Mouse (Mus musculus) forebrain, embryonic 11.5 days (tissue): ENCODE measurements around the gene Eif2s2. TPM values are rescaled to one million over a fixed set of nuclear protein-coding genes. Genes with fewer than 3 reads are reported as not detected.
"Not testable (repeated sequence)": the region's sequence is repeated elsewhere in the genome, so short reads cannot be mapped to it uniquely, and the experiment has no call there.

Experiments used
- ATAC-seq: fragments of 200-750 bp; cut with Nextera tagmentation; replicated peaks from 2 replicates; pipeline ENCODE4 v1.8.0; 2017; ENCODE audit warnings: moderate TSS enrichment; ENCODE audit not compliant: low FRiP score
- DNase-seq: peaks from one replicate; pipeline ENCODE4 v3.0.0-alpha.2; 2017; ENCODE audit warnings: low spot score
- H3K27ac ChIP-seq: fragments of 300-500 bp; sonication (generic); 2 replicates; pipeline ENCODE4 v1.5.1; 2014; ENCODE audit warnings: low read depth, low read length
- H3K27me3 ChIP-seq: fragments of 300-500 bp; sonication (generic); 2 replicates; pipeline ENCODE4 v1.6.1; 2014; ENCODE audit warnings: mild to moderate bottlenecking, low read length, mixed read lengths; ENCODE audit not compliant: control insufficient read depth, insufficient read depth
- H3K36me3 ChIP-seq: fragments of 300-500 bp; sonication (generic); 2 replicates; pipeline ENCODE4 v1.6.1; 2014; ENCODE audit warnings: mild to moderate bottlenecking, low read length, moderate library complexity, mixed read lengths; ENCODE audit not compliant: control insufficient read depth, insufficient read depth
- H3K4me1 ChIP-seq: fragments of 300-500 bp; sonication (generic); replicated peaks from 2 replicates; pipeline ENCODE4 v1.6.1; 2014; ENCODE audit warnings: low read length, mixed read lengths; ENCODE audit not compliant: control insufficient read depth, insufficient read depth
- H3K4me2 ChIP-seq: fragments of 300-500 bp; sonication (generic); 2 replicates; pipeline ENCODE4 v1.6.1; 2014; ENCODE audit warnings: low read depth, mild to moderate bottlenecking, low read length, moderate library complexity, mixed read lengths; ENCODE audit not compliant: severe bottlenecking
- H3K4me3 ChIP-seq: fragments of 300-500 bp; sonication (generic); 2 replicates; pipeline ENCODE4 v1.5.1; 2014; ENCODE audit warnings: low read depth, low read length
- H3K9ac ChIP-seq: fragments of 300-500 bp; sonication (generic); 2 replicates; pipeline ENCODE4 v1.6.1; 2014; ENCODE audit warnings: low read length
- H3K9me3 ChIP-seq: fragments of 300-500 bp; sonication (generic); 2 replicates; pipeline ENCODE4 v1.6.1; 2016; ENCODE audit warnings: low read length, mixed read lengths; ENCODE audit not compliant: control insufficient read depth
- WGBS: fragments of 180-500 bp; shearing (Covaris S2); extraction: QIAGEN DNeasy Blood & Tissue Kit; methylation state at CpG from one replicate; pipeline ENCODE4 v1.1.7; 2014; 5-methylcytosine and 5-hydroxymethylcytosine counted together
- polyA plus RNA-seq: library from polyadenylated mRNA; unstranded; fragments of >200 nt; fragmentation: Nextera tagmentation; extraction: Ambion mirVana; gene quantifications from 2 replicates; pipeline ENCODE4 v1.2.1, GENCODE M21; 2014

Gene Eif2s2
- polyA plus RNA-seq, 1 experiment from 2014 or later, result 135 TPM

- DNase-seq, result no peak
- H3K4me2 ChIP-seq, result no peak overlapping the region
- H3K9ac ChIP-seq, result no peak overlapping the region
- no peak overlapping the region for H3K4me3 ChIP-seq
- H3K36me3 ChIP-seq, result no peaks in the 10 kb centered on the region
- no peaks in the 10 kb centered on the region for H3K4me1 ChIP-seq
- H3K27me3 ChIP-seq, result no peaks in the 10 kb centered on the region
- WGBS, result 55% methylated on average over 2 of the region's 2 CpGs
- H3K9me3 ChIP-seq, result no peaks in the 10 kb centered on the region
- no peak overlapping the region for H3K27ac ChIP-seq
- ATAC-seq, result no peak
These were observed 13.1 kb upstream of the Eif2s2 start for GRCm38 (mm10) chr2:154905796-154906195.

- Histone ChIP-seq H3K4me3 (no peak overlapping the region), H3K27ac (no peak overlapping the region), H3K9me3 (no peaks in the 10 kb centered on the region), H3K4me2 (no peak overlapping the region), H3K27me3 (no peaks in the 10 kb centered on the region), H3K36me3 (no peaks in the 10 kb centered on the region), H3K9ac (no peak overlapping the region), H3K4me1 (no peaks in the 10 kb centered on the region)
- no peak for ATAC-seq
- WGBS, result 93% methylated on average over 3 of the region's 3 CpGs
- DNase-seq, result no peak
These were observed 9.4 kb upstream of the Eif2s2 start for GRCm38 (mm10) chr2:154902111-154902510.

- H3K27ac ChIP-seq, H3K4me3 ChIP-seq, ATAC-seq, H3K9ac ChIP-seq, H3K36me3 ChIP-seq, H3K4me2 ChIP-seq, H3K9me3 ChIP-seq, DNase-seq, H3K4me1 ChIP-seq, H3K27me3 ChIP-seq: not testable (repeated sequence)
- WGBS, result 85% methylated on average over 4 of the region's 4 CpGs
These were observed 6.7 kb upstream of the Eif2s2 start for GRCm38 (mm10) chr2:154899412-154899811.

- not testable (repeated sequence) for H3K9ac ChIP-seq, ATAC-seq, H3K4me2 ChIP-seq, H3K27ac ChIP-seq, H3K9me3 ChIP-seq, H3K4me3 ChIP-seq, DNase-seq, H3K36me3 ChIP-seq, H3K4me1 ChIP-seq, H3K27me3 ChIP-seq
- 92% methylated on average over 7 of the region's 8 CpGs for WGBS
These were observed 6.3 kb upstream of the Eif2s2 start for GRCm38 (mm10) chr2:154899004-154899403.

- H3K4me1 ChIP-seq, result peaks cover 2% of the 10 kb centered on the region; the same call in 1 of the 2 replicates
- DNase-seq, result no peak
- H3K9ac ChIP-seq, result no peak overlapping the region
- H3K27me3 ChIP-seq, result no peaks in the 10 kb centered on the region
- H3K4me3 ChIP-seq, result no peak overlapping the region
- no peak overlapping the region for H3K27ac ChIP-seq
- 63% methylated on average over 4 of the region's 4 CpGs for WGBS
- no peak for ATAC-seq
- no peaks in the 10 kb centered on the region for H3K9me3 ChIP-seq
- peak overlapping the region; percentile 50; the same call in 1 of the 2 replicates for H3K4me2 ChIP-seq
- no peaks in the 10 kb centered on the region for H3K36me3 ChIP-seq
These were observed 813 bp upstream of the Eif2s2 start for GRCm38 (mm10) chr2:154893548-154893947.

- peak; percentile 23; the same call in 1 of the 2 replicates for ATAC-seq
- 13% methylated on average over 12 of the region's 12 CpGs for WGBS
- Histone ChIP-seq H3K27ac (no peak overlapping the region), H3K4me1 (peaks cover 2% of the 10 kb centered on the region; the same call in 1 of the 2 replicates), H3K4me3 (peak overlapping the region; percentile 95), H3K27me3 (no peaks in the 10 kb centered on the region), H3K9ac (peak overlapping the region; percentile 13; the same call in 1 of the 2 replicates), H3K4me2 (peak overlapping the region; percentile 50), H3K36me3 (no peaks in the 10 kb centered on the region), H3K9me3 (no peaks in the 10 kb centered on the region)
- DNase-seq, result no peak
These were observed 280 bp upstream of the Eif2s2 start for GRCm38 (mm10) chr2:154893045-154893385.

- no peak for DNase-seq
- Histone ChIP-seq H3K27me3 (no peaks in the 10 kb centered on the region), H3K27ac (no peak overlapping the region), H3K4me2 (peak overlapping the region; percentile 86), H3K9ac (peak overlapping the region; percentile 93), H3K9me3 (no peaks in the 10 kb centered on the region), H3K36me3 (no peaks in the 10 kb centered on the region; the same call in 1 of the 2 replicates), H3K4me1 (peaks cover 2% of the 10 kb centered on the region; the same call in 1 of the 2 replicates), H3K4me3 (peak overlapping the region; percentile 95)
- ATAC-seq, result no peak
- 18% methylated on average over 2 of the region's 2 CpGs for WGBS
These were observed 1.1 kb downstream of the Eif2s2 start for GRCm38 (mm10) chr2:154891585-154891984.

- 92% methylated on average over 2 of the region's 2 CpGs for WGBS
- Histone ChIP-seq H3K9ac (no peak overlapping the region), H3K27me3 (no peaks in the 10 kb centered on the region), H3K36me3 (peaks cover 7% of the 10 kb centered on the region; the same call in 1 of the 2 replicates), H3K9me3 (no peaks in the 10 kb centered on the region), H3K4me2 (no peak overlapping the region), H3K4me1 (no peaks in the 10 kb centered on the region), H3K4me3 (no peak overlapping the region), H3K27ac (no peak overlapping the region)
- ATAC-seq, result no peak
- no peak for DNase-seq
These were observed 16.1 kb downstream of the Eif2s2 start for GRCm38 (mm10) chr2:154876621-154877020.

- H3K4me1 ChIP-seq, result no peaks in the 10 kb centered on the region
These were observed 22.6 kb downstream of the Eif2s2 start for GRCm38 (mm10) chr2:154869954-154870641.

More at GRCm38 (mm10) chr2:154869954-154870641, 22.6 kb downstream of the Eif2s2 start:
- H3K9ac ChIP-seq, result no peak overlapping the region
- H3K36me3 ChIP-seq, result peaks cover 14% of the 10 kb centered on the region; the same call in 1 of the 2 replicates
- no peak overlapping the region for H3K4me2 ChIP-seq
- H3K27me3 ChIP-seq, result no peaks in the 10 kb centered on the region
- no peak for DNase-seq
- H3K4me3 ChIP-seq, result no peak overlapping the region
- H3K27ac ChIP-seq, result no peak overlapping the region
- no peaks in the 10 kb centered on the region for H3K9me3 ChIP-seq
- no peak for ATAC-seq
